Mouse (Mus musculus): ENCODE results near the gene Slit3.

The Slit3 gene

DNA sequence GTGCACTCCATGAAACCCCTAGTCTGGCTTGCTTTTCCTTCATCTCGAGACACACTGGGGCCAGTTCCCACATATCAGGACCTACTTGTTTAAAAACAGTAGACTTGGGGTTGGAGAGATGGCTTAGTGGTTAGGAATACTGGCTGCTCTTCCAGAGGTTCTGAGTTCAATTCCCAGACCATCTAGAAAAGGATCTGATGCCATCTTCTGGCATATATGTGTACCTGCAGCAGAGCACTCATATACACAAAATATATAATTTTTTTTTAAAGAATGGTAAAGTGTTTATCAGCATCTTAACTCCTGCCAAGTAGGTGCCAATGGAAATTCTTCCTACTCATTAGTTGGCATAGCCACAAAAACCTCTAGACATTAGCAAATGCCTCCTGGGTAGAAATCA is 607.2 kb downstream of the Slit3 start:
- no peak for DNase-seq

- DNase-seq, result no peak
Observed at GRCm38 (mm10) chr11:35729186-35729585, 608.2 kb downstream of the Slit3 start.

DNA sequence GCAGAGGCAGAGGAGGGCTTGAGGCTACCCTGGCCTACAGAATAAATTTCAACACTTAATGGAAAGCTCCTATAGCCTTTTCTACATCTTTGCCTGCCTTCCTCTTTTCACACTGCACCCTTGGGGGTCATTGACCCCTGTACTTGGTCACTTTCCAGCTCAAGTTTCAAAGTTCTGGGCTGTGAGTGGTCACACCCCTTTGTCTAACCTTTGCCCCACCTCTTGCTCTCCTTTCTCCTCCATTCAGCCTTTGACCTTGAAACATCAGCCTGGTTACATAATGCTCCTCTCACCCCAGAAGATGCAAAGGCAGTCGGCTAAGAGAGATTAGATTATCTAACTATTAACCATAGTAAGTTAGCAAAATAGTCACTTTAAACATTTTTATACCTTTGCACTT is 611.3 kb downstream of the Slit3 start:
- DNase-seq, result peak; percentile 46

DNA sequence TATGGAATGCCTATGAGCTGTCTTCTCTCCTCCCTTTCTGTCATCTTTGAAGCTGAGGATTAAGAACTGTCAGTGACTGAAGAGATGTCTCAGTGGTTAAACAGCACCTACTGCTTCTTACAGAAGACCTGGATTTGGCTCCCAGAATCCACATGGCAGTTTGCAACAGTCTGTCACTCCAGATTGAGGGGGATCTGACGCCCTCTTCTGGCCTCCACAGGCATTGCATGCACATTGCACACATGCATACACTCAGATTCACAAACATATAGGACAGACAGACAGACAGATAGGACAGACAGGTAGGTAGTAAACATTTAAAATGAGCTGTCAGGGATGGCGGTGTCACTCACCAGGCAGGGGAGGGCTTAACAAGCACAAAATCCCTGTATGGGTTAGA is 615.8 kb downstream of the Slit3 start:
- DNase-seq, result no peak

- DNase-seq, result no peak
Observed at GRCm38 (mm10) chr11:35737262-35737661, 616.2 kb downstream of the Slit3 start.

DNA sequence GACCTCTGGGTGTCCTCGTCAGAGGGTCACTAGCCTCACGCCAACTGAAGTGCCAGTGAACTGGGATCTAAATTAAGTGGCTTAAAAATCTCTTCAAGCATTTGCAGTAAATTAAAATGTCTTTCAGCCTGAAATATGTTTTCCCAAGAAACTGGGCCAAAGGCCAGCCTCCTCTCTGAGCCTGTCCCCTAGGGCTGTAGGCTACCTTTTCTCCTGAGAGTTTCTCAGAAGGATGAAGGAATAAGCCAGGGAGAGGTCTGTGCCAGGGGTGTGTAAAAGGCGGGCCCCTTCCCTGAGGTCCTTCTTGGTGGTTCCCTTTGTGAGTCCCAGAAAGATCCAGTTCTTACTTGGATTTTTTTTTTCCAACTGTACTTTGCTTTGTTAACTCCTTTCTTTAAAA is 617.1 kb downstream of the Slit3 start:
- no peak for DNase-seq

DNA sequence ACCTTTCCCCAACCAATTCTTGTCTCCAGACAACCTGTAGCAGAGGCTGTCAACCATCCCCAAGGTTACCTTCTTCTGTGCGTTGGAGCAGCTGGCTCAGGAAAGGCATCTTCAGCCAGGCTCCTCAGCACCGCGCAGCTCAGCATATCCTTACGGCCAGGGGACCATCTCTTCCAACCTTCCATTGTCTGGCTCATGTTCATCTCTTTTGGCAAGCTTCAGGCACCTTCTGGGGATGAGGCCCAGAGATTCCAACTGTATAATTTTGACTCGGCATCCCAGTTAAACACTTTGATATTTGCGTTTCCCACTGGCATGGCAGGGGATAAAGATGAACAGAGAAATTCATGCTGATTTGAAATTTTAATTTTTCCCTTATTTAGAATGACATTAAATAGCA is 622.6 kb downstream of the Slit3 start:
- no peak for DNase-seq

GRCm38 (mm10) chr11:35744571-35744970 is 623.5 kb downstream of the Slit3 start:
- DNase-seq, result no peak

DNA sequence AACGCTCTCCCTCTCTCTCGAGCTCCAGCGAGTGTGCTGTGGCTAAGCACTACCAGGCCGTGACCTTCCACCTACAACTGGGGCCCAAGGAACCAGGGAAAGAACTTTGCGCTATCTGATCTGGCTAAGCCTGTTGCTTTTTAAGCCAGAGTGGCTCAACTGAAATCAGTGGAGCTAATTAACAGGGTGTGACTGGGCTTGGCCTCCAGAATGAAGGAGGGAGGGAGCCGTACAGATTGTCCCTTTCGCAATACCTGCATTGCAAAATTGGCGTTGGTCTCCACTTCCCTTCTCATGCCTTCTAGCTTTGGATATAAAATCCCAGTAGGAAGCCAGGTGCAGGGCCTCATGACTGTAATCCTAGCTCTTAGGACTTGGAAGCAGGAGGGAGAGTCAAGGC is 629.6 kb downstream of the Slit3 start:
- peak; percentile 54 for DNase-seq

GRCm38 (mm10) chr11:35754906-35755418 is 633.9 kb downstream of the Slit3 start:
- DNase-seq, result no peak

- DNase-seq, result no peak
Observed at GRCm38 (mm10) chr11:35755546-35755945, 634.5 kb downstream of the Slit3 start.

DNA sequence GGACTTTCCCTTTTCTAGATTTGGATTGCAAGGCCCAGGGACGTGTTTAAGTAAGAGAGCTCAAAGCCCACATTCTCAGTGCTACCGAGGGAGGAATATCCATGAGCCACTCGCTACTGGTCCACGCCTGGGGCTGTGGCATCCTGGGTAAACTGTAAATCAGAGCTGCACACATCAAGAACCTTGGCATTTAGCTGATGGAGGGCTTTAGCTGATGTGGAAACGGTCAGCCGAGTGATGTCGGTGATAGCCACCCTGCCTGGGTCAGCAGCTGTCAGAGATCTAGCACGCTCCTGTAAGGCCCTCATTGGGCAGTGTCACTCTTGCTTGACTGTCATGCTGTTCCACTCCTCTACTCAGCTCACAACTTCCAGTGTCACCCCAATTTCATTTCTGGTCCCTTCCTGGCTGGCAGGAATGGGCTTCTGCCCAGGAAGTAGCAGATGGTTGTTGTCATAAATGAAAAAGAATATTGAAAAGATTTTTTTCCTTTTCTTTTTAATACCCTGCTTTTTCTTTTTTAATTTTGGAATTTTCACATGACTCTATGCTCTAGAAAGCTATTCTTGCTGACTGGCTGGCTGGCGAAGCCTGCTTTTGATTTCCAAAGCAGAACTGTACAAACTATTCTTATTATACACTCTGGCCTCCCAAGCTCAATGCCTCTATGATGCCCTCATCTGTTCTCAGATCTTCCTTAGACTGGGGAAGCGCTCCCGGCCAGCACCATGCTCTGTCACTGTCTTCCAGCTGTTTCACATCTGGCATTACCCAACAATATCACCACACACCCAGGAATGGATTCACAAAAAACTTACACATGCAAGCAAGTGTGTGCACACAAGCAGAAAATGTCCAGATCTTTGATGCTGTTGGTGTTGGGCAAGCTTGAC is 635.6 kb downstream of the Slit3 start:
- DNase-seq, result no peak
